Mouse (Mus musculus) hindbrain, embryonic 12.5 days (tissue): ENCODE measurements around the gene Wee1. TPM values are rescaled to one million over a fixed set of nuclear protein-coding genes. Genes with fewer than 3 reads are reported as not detected.
"Not testable (repeated sequence)": the region's sequence is repeated elsewhere in the genome, so short reads cannot be mapped to it uniquely, and the experiment has no call there.

Experiments used
- ATAC-seq: fragments of 200-750 bp; cut with Nextera tagmentation; 2 replicates; pipeline ENCODE4 v1.8.0; 2017; ENCODE audit warnings: moderate TSS enrichment; ENCODE audit not compliant: low FRiP score
- H3K27ac ChIP-seq: fragments of 300-500 bp; sonication (generic); 2 replicates; pipeline ENCODE4 v1.5.1; 2016; ENCODE audit warnings: mild to moderate bottlenecking
- H3K27me3 ChIP-seq: fragments of 300-500 bp; sonication (generic); 2 replicates; pipeline ENCODE4 v1.6.1; 2016; ENCODE audit warnings: mild to moderate bottlenecking
- H3K36me3 ChIP-seq: fragments of 300-500 bp; sonication (generic); 2 replicates; pipeline ENCODE4 v1.6.1; 2016; ENCODE audit warnings: mild to moderate bottlenecking
- H3K4me1 ChIP-seq: fragments of 300-500 bp; sonication (generic); 2 replicates; pipeline ENCODE4 v1.6.1; 2016
- H3K4me2 ChIP-seq: fragments of 300-500 bp; sonication (generic); replicated peaks from 2 replicates; pipeline ENCODE4 v1.6.1; 2016; ENCODE audit warnings: mild to moderate bottlenecking
- H3K4me3 ChIP-seq: fragments of 300-500 bp; sonication (generic); 2 replicates; pipeline ENCODE4 v1.5.1; 2016; ENCODE audit warnings: mild to moderate bottlenecking
- H3K9ac ChIP-seq: fragments of 300-500 bp; sonication (generic); 2 replicates; pipeline ENCODE4 v1.6.1; 2016; ENCODE audit warnings: mild to moderate bottlenecking, moderate library complexity
- H3K9me3 ChIP-seq: fragments of 300-500 bp; sonication (generic); replicated peaks from 2 replicates; pipeline ENCODE4 v1.6.1; 2016; ENCODE audit warnings: mild to moderate bottlenecking
- WGBS: fragments of 180-500 bp; shearing (Covaris S2); methylation state at CpG from one replicate; pipeline ENCODE4 v1.1.7; 2016; 5-methylcytosine and 5-hydroxymethylcytosine counted together
- polyA plus RNA-seq: library from polyadenylated mRNA; unstranded; fragments of >200 nt; fragmentation: Nextera tagmentation; extraction: Ambion mirVana; gene quantifications from 2 replicates; pipeline ENCODE4 v1.2.1, GENCODE M21; 2016

The Wee1 gene
- polyA plus RNA-seq, 1 experiment from 2014 or later = 26.3 TPM

- WGBS = 95% methylated on average over 3 of the region's 3 CpGs
- ATAC-seq, H3K27ac ChIP-seq: not testable (repeated sequence)
Observed at GRCm38 (mm10) chr7:110108524-110108923, 13.3 kb upstream of the Wee1 start.

GRCm38 (mm10) chr7:110108967-110109610, 12.8 kb upstream of the Wee1 start:
- Histone ChIP-seq H3K9me3 (no peaks in the 10 kb centered on the region), H3K4me2 (0 out of 2 replicates have a peak overlapping the region, but pooled peaks have one; percentile 19), H3K36me3 (no peaks in the 10 kb centered on the region), H3K4me3 (no peak overlapping the region), H3K27me3 (no peaks in the 10 kb centered on the region), H3K27ac (no peak overlapping the region), H3K4me1 (peaks cover 10% of the 10 kb centered on the region), H3K9ac (0 out of 2 replicates have a peak overlapping the region, but pooled peaks have one; percentile 13)
- no peak for ATAC-seq
- WGBS = 17% methylated on average over 11 of the region's 11 CpGs

More at GRCm38 (mm10) chr7:110108524-110108923, 13.3 kb upstream of the Wee1 start:
- H3K27me3 ChIP-seq, H3K4me2 ChIP-seq, H3K36me3 ChIP-seq, H3K4me3 ChIP-seq, H3K9ac ChIP-seq, H3K9me3 ChIP-seq: not testable (repeated sequence)
- H3K4me1 ChIP-seq = peaks cover 10% of the 10 kb centered on the region

GRCm38 (mm10) chr7:110110061-110110656, 11.7 kb upstream of the Wee1 start:
- peaks cover 10% of the 10 kb centered on the region for H3K4me1 ChIP-seq
- H3K9ac ChIP-seq = no peak overlapping the region
- H3K27ac ChIP-seq = no peak overlapping the region
- WGBS = 60% methylated on average over 4 of the region's 4 CpGs
- H3K36me3 ChIP-seq = no peaks in the 10 kb centered on the region
- no peak overlapping the region for H3K4me2 ChIP-seq
- no peaks in the 10 kb centered on the region for H3K9me3 ChIP-seq
- no peak for ATAC-seq
- H3K4me3 ChIP-seq = no peak overlapping the region
- no peaks in the 10 kb centered on the region for H3K27me3 ChIP-seq

- Histone ChIP-seq H3K36me3 (no peaks in the 10 kb centered on the region), H3K4me1 (peaks cover 2% of the 10 kb centered on the region; the same call in 1 of the 2 replicates), H3K9ac (no peak overlapping the region), H3K27ac (no peak overlapping the region), H3K27me3 (no peaks in the 10 kb centered on the region), H3K9me3 (no peaks in the 10 kb centered on the region), H3K4me2 (no peak overlapping the region), H3K4me3 (no peak overlapping the region)
- WGBS = 70% methylated on average over 5 of the region's 5 CpGs
- ATAC-seq = no peak
Observed at GRCm38 (mm10) chr7:110114699-110115098, 7.1 kb upstream of the Wee1 start.

- H3K9ac ChIP-seq = no peak overlapping the region
- H3K4me3 ChIP-seq = no peak overlapping the region
- no peak overlapping the region for H3K4me2 ChIP-seq
- H3K4me1 ChIP-seq = no peaks in the 10 kb centered on the region
- H3K27ac ChIP-seq = no peak overlapping the region
- no peak for ATAC-seq
- WGBS = 41% methylated on average over 1 of the region's 1 CpGs
- no peaks in the 10 kb centered on the region for H3K27me3 ChIP-seq
- H3K36me3 ChIP-seq = no peaks in the 10 kb centered on the region
- no peaks in the 10 kb centered on the region for H3K9me3 ChIP-seq
Observed at GRCm38 (mm10) chr7:110116731-110117291, 5.0 kb upstream of the Wee1 start.

GRCm38 (mm10) chr7:110118448-110118847, 3.4 kb upstream of the Wee1 start:
- Histone ChIP-seq H3K27ac (no peak overlapping the region), H3K4me2 (no peak overlapping the region), H3K9me3 (no peaks in the 10 kb centered on the region), H3K36me3 (no peaks in the 10 kb centered on the region), H3K4me1 (peaks cover 5% of the 10 kb centered on the region; the same call in 1 of the 2 replicates), H3K9ac (no peak overlapping the region), H3K4me3 (no peak overlapping the region), H3K27me3 (no peaks in the 10 kb centered on the region)
- ATAC-seq = no peak
- WGBS = 90% methylated on average over 2 of the region's 2 CpGs

GRCm38 (mm10) chr7:110120157-110120784, 1.6 kb upstream of the Wee1 start:
- Histone ChIP-seq H3K27ac (no peak overlapping the region), H3K36me3 (no peaks in the 10 kb centered on the region), H3K9me3 (no peaks in the 10 kb centered on the region), H3K4me1 (peaks cover 12% of the 10 kb centered on the region; the same call in 1 of the 2 replicates), H3K9ac (no peak overlapping the region), H3K27me3 (no peaks in the 10 kb centered on the region), H3K4me3 (no peak overlapping the region), H3K4me2 (no peak overlapping the region)
- 88% methylated on average over 2 of the region's 2 CpGs for WGBS
- no peak for ATAC-seq

GRCm38 (mm10) chr7:110121162-110121515, 707 bp upstream of the Wee1 start:
- 2% methylated on average over 9 of the region's 9 CpGs for WGBS
- ATAC-seq = no peak
- H3K36me3 ChIP-seq = no peaks in the 10 kb centered on the region

GRCm38 (mm10) chr7:110122289-110122564, 381 bp downstream of the Wee1 start:
- no peaks in the 10 kb centered on the region for H3K27me3 ChIP-seq
- WGBS = 0% methylated on average over 27 of the region's 27 CpGs
- peaks cover 12% of the 10 kb centered on the region; the same call in 1 of the 2 replicates for H3K4me1 ChIP-seq
- H3K9me3 ChIP-seq = no peaks in the 10 kb centered on the region
- H3K27ac ChIP-seq = peak overlapping the region; percentile 83
- H3K36me3 ChIP-seq = 0 out of 2 replicates have a peak, but pooled peaks cover 3% of the 10 kb centered on the region
- peak overlapping the region; percentile 58 for H3K4me2 ChIP-seq
- no peak for ATAC-seq
- peak overlapping the region; percentile 82 for H3K9ac ChIP-seq
- peak overlapping the region; percentile 88 for H3K4me3 ChIP-seq

More at GRCm38 (mm10) chr7:110121162-110121515, 707 bp upstream of the Wee1 start:
- Histone ChIP-seq H3K27ac (no peak overlapping the region), H3K27me3 (no peaks in the 10 kb centered on the region), H3K9ac (peak overlapping the region; percentile 64), H3K4me3 (peak overlapping the region; percentile 88), H3K4me2 (peak overlapping the region; percentile 58), H3K9me3 (no peaks in the 10 kb centered on the region), H3K4me1 (peaks cover 12% of the 10 kb centered on the region; the same call in 1 of the 2 replicates)

- Histone ChIP-seq H3K9ac (peak overlapping the region; percentile 82), H3K4me3 (peak overlapping the region; percentile 88), H3K4me2 (peak overlapping the region; percentile 58), H3K9me3 (no peaks in the 10 kb centered on the region), H3K27me3 (no peaks in the 10 kb centered on the region), H3K4me1 (peaks cover 12% of the 10 kb centered on the region; the same call in 1 of the 2 replicates), H3K36me3 (0 out of 2 replicates have a peak, but pooled peaks cover 8% of the 10 kb centered on the region), H3K27ac (peak overlapping the region; percentile 83)
- peak; percentile 27 for ATAC-seq
- WGBS = under 1% methylated on average over 72 of the region's 74 CpGs
Observed at GRCm38 (mm10) chr7:110122565-110123422, 948 bp downstream of the Wee1 start.

- no peak for ATAC-seq
- no peak overlapping the region for H3K9ac ChIP-seq
- no peaks in the 10 kb centered on the region for H3K9me3 ChIP-seq
- H3K27me3 ChIP-seq = no peaks in the 10 kb centered on the region
- 0 out of 2 replicates have a peak, but pooled peaks cover 8% of the 10 kb centered on the region for H3K36me3 ChIP-seq
- WGBS = 59% methylated on average over 12 of the region's 12 CpGs
- H3K4me3 ChIP-seq = peak overlapping the region; percentile 88
- peaks cover 12% of the 10 kb centered on the region; the same call in 1 of the 2 replicates for H3K4me1 ChIP-seq
- H3K27ac ChIP-seq = no peak overlapping the region
- H3K4me2 ChIP-seq = peak overlapping the region; percentile 58
Observed at GRCm38 (mm10) chr7:110123844-110124555, 2.2 kb downstream of the Wee1 start.
